Mouse (Mus musculus) liver, embryonic 12.5 days (tissue): ENCODE data around the gene Rad18. TPM values are rescaled to one million over a fixed set of nuclear protein-coding genes. Genes with fewer than 3 reads are reported as not detected.

Source experiments
- ATAC-seq: fragments of 200-750 bp; cut with Nextera tagmentation; 2 replicates; pipeline ENCODE4 v1.8.0; 2017; ENCODE audit warnings: moderate number of reproducible peaks, mild to moderate bottlenecking, moderate library complexity
- H3K27ac ChIP-seq: fragments of 300-500 bp; sonication (generic); 2 replicates; pipeline ENCODE4 v1.5.1; 2016; ENCODE audit warnings: mild to moderate bottlenecking
- H3K27me3 ChIP-seq: fragments of 300-500 bp; sonication (generic); replicated peaks from 2 replicates; pipeline ENCODE4 v1.6.1; 2016; ENCODE audit warnings: mild to moderate bottlenecking, moderate library complexity
- H3K36me3 ChIP-seq: fragments of 300-500 bp; sonication (generic); 2 replicates; pipeline ENCODE4 v1.6.1; 2016; ENCODE audit warnings: mild to moderate bottlenecking, moderate library complexity
- H3K4me1 ChIP-seq: fragments of 300-500 bp; sonication (generic); 2 replicates; pipeline ENCODE4 v1.6.1; 2016
- H3K4me2 ChIP-seq: fragments of 300-500 bp; sonication (generic); 2 replicates; pipeline ENCODE4 v1.6.1; 2016; ENCODE audit warnings: mild to moderate bottlenecking, moderate library complexity
- H3K4me3 ChIP-seq: fragments of 300-500 bp; sonication (generic); 2 replicates; pipeline ENCODE4 v1.5.1; 2016; ENCODE audit warnings: mild to moderate bottlenecking, moderate library complexity
- H3K9ac ChIP-seq: fragments of 300-500 bp; sonication (generic); 2 replicates; pipeline ENCODE4 v1.6.1; 2016; ENCODE audit warnings: mild to moderate bottlenecking, moderate library complexity
- H3K9me3 ChIP-seq: fragments of 300-500 bp; sonication (generic); replicated peaks from 2 replicates; pipeline ENCODE4 v1.6.1; 2016; ENCODE audit warnings: mild to moderate bottlenecking, moderate library complexity
- WGBS: fragments of 180-500 bp; shearing (Covaris S2); methylation state at CpG from one replicate; pipeline ENCODE4 v1.1.7; 2016; ENCODE audit not compliant: insufficient replicate concordance; 5-methylcytosine and 5-hydroxymethylcytosine counted together
- polyA plus RNA-seq: library from polyadenylated mRNA; unstranded; fragments of >200 nt; fragmentation: Nextera tagmentation; extraction: Ambion mirVana; gene quantifications from 2 replicates; pipeline ENCODE4 v1.2.1, GENCODE M21; 2016

The Rad18 gene
- 39.8 and 41.8 TPM in 2 replicates for polyA plus RNA-seq

DNA sequence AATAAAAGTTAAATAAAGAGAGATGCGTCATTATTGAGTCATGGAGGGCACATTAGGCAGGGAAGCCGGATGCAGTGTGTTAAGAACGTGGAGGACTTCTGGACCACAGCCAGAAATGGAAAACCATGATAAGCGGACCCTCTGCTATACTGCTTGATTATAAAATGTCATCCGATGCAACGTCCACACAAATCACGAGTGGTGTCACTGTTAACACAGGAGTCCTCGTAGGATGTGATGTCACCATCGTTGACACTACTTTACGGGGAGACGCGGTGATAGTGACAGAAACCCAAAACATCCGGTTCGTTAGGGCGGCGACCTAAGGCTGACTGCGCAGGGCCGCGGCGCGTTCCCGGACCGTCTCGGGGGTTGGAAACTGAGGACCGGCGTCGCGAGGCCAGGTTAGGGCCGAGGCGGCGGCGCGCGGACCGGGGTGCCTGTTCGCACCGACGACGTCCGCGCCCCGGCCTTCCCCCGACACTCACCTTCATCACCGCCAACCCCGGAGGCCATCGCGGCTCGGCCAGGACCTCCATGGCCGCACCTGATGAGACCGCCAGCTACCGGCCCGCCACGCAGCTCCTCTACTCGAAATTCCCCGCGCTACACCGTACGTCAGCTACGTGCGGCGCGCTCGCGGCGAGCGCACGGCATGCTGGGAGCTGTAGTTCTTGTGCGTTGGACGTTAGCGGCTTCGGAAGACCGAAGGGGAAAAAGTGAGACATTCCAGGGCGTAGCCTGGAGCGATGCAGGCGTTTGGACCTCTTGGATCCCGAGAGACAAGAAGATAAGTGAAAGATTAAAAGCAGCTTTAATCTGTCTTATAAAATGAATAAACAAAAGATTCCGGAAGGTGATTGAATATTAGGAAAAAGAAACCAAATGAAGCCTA is at the start of gene Rad18:
Gene Rad18, minus strand, starts transcription at position 631 of the 895 bp plus-strand sequence.
- no peaks in the 10 kb centered on the region for H3K9me3 ChIP-seq
- H3K9ac ChIP-seq = peak within 1 kb of the TSS; percentile 86
- peak within 1 kb of the TSS; percentile 68 for H3K4me2 ChIP-seq
- H3K36me3 ChIP-seq = peaks cover 22% of the 10 kb centered on the region
- ATAC-seq = peak; percentile 97
- 0 out of 2 replicates have a peak, but pooled peaks cover 8% of the 10 kb centered on the region for H3K27me3 ChIP-seq
- peaks cover 26% of the 10 kb centered on the region for H3K4me1 ChIP-seq
- peak within 1 kb of the TSS; percentile 78 for H3K4me3 ChIP-seq
- H3K27ac ChIP-seq = peak within 1 kb of the TSS; percentile 96
- under 1% methylated on average over 77 of the region's 77 CpGs for WGBS

DNA sequence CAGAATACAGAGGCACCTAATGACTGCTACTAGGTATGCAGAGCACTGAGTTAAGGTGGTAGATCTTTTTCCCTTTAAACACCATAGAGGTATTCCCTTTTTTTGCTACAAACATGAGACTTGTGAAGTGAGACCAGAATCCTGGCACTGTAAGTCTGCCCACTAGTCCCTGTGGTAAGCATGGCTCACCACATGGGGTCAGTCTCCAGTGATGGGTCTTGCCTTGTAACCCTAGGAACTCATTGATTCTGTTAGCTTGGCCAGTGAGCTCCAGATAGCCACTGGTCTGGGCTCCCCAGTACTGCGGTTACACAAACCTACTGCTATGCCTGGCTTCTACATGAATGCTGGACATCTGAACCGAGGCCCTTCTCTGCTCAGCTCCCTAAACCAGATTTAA is 45.8 kb upstream of the Rad18 start:
- no peaks in the 10 kb centered on the region for H3K36me3 ChIP-seq

DNA sequence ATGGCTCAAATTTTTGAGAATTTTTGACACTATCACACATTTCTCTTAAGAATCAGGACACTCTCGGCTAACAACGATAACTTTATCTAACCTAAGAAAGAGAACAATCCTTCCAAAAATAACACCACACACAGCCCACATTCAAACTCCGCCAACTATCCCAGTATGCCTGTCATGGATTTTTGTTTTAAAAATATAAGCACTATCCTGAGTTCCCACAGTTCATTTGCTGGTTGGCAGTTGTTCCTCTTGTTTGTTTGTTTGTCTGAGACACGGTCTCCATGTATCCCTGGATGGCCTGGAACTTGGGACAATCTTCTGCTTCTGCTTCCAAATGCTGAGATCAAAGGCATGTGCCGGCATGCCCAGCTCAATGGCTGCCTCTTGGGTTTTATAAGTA is 45.3 kb upstream of the Rad18 start:
- H3K4me3 ChIP-seq = no peak overlapping the region
- ATAC-seq = no peak
- 75% methylated on average over 5 of the region's 5 CpGs for WGBS

More for the DNA sequence above, 45.8 kb upstream of the Rad18 start:
- no peak overlapping the region for H3K4me3 ChIP-seq
- ATAC-seq = no peak
- H3K9me3 ChIP-seq = no peaks in the 10 kb centered on the region
- H3K27me3 ChIP-seq = no peaks in the 10 kb centered on the region
- no peak overlapping the region for H3K27ac ChIP-seq
- H3K4me2 ChIP-seq = no peak overlapping the region
- WGBS = 69% methylated on average over 2 of the region's 2 CpGs
- no peaks in the 10 kb centered on the region for H3K4me1 ChIP-seq
- H3K9ac ChIP-seq = no peak overlapping the region

DNA sequence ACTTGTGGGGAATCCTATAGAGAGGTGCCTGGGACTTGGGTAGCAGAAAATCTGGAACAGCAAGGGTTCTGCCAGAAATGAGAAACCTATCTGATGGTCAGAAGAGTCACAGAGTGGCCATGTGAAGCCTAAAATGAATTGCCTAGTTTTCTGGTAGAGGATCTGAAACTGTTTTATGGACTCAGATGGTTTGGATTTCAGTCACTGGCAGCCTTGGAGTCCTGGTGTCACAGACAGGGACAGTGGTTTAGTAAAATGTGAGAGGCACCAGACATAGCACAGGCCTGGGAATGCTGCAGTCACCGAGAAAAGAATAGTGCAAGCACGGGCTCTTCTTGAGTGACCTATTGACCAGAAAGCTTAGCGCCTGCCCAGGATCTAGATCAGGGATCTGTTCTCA is 43.1 kb upstream of the Rad18 start:
- Histone ChIP-seq H3K4me2 (no peak overlapping the region), H3K36me3 (no peaks in the 10 kb centered on the region), H3K4me1 (no peaks in the 10 kb centered on the region), H3K27ac (no peak overlapping the region), H3K4me3 (no peak overlapping the region), H3K9me3 (no peaks in the 10 kb centered on the region), H3K9ac (no peak overlapping the region), H3K27me3 (no peaks in the 10 kb centered on the region)
- ATAC-seq = no peak
- WGBS = 71% methylated on average over 3 of the region's 3 CpGs

More for the DNA sequence above, 45.3 kb upstream of the Rad18 start:
- Histone ChIP-seq H3K4me1 (no peaks in the 10 kb centered on the region), H3K9me3 (no peaks in the 10 kb centered on the region), H3K27ac (no peak overlapping the region), H3K27me3 (no peaks in the 10 kb centered on the region), H3K4me2 (no peak overlapping the region), H3K36me3 (no peaks in the 10 kb centered on the region), H3K9ac (no peak overlapping the region)

DNA sequence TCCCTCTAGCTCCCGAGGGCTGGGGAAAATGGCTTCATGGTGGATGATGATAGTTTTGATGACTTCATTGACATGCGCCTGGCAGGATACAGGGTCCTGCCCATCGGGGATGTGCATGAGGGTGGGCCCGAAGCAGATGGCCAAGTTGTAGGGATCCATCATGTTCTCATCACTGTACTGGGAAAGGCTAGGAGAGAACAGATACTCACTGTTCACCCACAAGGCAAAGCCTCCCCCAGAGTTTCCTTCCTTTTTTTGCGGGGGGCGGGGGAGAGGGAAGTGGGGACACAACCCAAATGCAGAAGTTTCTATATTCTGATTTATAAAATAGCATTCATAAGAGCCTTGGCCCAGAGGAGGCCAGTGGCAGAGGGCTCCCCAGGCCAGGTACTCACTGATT is 42.4 kb upstream of the Rad18 start:
- Histone ChIP-seq H3K4me1 (no peaks in the 10 kb centered on the region), H3K27ac (no peak overlapping the region), H3K9ac (no peak overlapping the region), H3K4me2 (no peak overlapping the region), H3K9me3 (no peaks in the 10 kb centered on the region), H3K4me3 (no peak overlapping the region), H3K27me3 (no peaks in the 10 kb centered on the region), H3K36me3 (no peaks in the 10 kb centered on the region)
- ATAC-seq = no peak
- 58% methylated on average over 6 of the region's 6 CpGs for WGBS

DNA sequence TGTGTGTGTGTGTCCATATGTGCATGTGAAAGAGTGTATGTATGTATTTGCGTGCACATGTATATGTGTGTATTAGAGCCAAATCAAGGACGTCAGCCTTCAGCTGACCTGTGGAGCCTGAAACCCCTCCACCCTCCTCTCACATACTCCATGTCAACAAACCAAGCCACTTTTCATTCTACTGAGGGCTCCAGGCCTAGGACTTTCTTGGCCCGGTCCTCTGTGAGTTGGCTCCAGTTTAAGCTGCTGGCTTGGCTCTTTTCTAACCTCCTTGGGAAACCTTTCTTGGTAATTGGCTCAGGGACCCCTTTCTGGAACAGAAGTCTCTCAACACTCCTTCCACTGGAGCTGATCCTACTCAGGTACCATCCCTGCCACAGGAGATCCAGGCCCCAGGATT is 40.0 kb upstream of the Rad18 start:
- ATAC-seq = no peak
- no peak overlapping the region for H3K4me3 ChIP-seq
- H3K9me3 ChIP-seq = no peaks in the 10 kb centered on the region
- no peaks in the 10 kb centered on the region for H3K27me3 ChIP-seq
- H3K4me1 ChIP-seq = no peaks in the 10 kb centered on the region
- no peak overlapping the region for H3K9ac ChIP-seq
- no peak overlapping the region for H3K4me2 ChIP-seq
- WGBS = 75% methylated on average over 3 of the region's 3 CpGs
- no peak overlapping the region for H3K27ac ChIP-seq
- H3K36me3 ChIP-seq = no peaks in the 10 kb centered on the region

DNA sequence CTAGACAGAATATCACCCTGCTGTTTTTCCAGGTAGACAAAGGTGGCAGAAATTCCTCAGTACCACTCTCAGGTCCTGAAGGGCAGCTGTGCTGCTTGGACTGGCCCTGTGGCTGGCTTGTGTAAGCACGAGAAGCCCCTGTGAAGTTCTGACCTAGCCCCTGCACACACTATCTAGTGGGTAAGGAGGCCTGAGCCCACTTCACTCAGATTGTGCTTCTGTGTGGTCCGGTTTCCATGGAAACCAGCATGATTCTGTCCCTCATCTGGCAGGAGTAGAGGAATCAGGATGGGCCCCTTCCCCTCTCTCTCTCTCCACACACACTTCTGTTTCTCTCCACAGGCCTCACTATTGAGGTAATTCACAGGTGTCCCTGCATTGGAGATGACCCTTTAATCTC is 38.6 kb upstream of the Rad18 start:
- WGBS = 73% methylated on average over 2 of the region's 2 CpGs

DNA sequence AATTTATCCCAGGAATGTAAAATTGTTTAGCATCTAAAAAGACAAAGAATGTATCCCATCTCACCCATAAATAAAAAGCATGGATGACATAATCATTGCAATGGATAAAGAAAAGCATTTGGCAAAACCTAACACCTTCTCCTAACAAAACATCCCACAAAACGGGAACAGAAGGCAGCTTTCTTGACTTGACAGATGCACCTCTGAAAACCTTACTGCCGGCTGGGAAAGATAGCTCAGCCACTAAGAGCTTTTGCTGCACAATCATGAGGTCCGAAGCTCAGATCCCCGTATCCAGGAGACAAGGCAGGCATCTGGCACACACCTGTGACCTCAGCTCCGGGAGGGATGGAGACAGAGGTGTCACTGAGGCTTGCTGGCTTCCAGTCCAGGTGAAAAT is 37.5 kb upstream of the Rad18 start:
- 66% methylated on average over 5 of the region's 5 CpGs for WGBS
- Histone ChIP-seq H3K4me3 (no peak overlapping the region), H3K36me3 (no peaks in the 10 kb centered on the region), H3K4me2 (no peak overlapping the region), H3K27me3 (no peaks in the 10 kb centered on the region), H3K9me3 (no peaks in the 10 kb centered on the region), H3K4me1 (no peaks in the 10 kb centered on the region), H3K9ac (no peak overlapping the region), H3K27ac (no peak overlapping the region)
- ATAC-seq = no peak

More for the DNA sequence above, 38.6 kb upstream of the Rad18 start:
- no peaks in the 10 kb centered on the region for H3K27me3 ChIP-seq
- no peak overlapping the region for H3K27ac ChIP-seq
- no peak overlapping the region for H3K4me2 ChIP-seq
- no peaks in the 10 kb centered on the region for H3K36me3 ChIP-seq
- no peak for ATAC-seq
- H3K4me3 ChIP-seq = no peak overlapping the region
- H3K9ac ChIP-seq = no peak overlapping the region
- no peaks in the 10 kb centered on the region for H3K9me3 ChIP-seq
- no peaks in the 10 kb centered on the region for H3K4me1 ChIP-seq

DNA sequence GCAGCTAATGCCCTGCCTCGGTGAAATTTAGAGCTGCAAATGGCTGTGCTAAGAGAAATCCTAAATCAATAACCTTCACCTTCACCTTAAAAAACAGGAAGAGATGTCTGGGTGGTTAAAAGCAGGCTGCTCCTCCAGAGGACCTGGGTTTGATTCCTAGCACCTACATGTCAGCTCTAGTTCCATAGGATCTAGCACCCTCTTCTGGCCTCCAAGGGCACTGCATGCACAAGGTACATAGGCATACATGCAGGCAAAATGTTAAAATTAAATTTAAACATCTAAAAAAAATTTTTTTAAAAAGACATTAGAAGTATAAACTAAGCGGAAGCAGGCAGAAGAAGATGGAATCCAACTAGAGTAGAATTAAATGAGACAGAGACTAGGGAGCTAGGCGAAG is 35.9 kb upstream of the Rad18 start:
- Histone ChIP-seq H3K4me1 (no peaks in the 10 kb centered on the region), H3K9me3 (no peaks in the 10 kb centered on the region), H3K36me3 (no peaks in the 10 kb centered on the region), H3K4me3 (no peak overlapping the region), H3K9ac (no peak overlapping the region), H3K4me2 (no peak overlapping the region), H3K27ac (no peak overlapping the region), H3K27me3 (no peaks in the 10 kb centered on the region)
- WGBS = 89% methylated on average over 3 of the region's 3 CpGs
- ATAC-seq = no peak

DNA sequence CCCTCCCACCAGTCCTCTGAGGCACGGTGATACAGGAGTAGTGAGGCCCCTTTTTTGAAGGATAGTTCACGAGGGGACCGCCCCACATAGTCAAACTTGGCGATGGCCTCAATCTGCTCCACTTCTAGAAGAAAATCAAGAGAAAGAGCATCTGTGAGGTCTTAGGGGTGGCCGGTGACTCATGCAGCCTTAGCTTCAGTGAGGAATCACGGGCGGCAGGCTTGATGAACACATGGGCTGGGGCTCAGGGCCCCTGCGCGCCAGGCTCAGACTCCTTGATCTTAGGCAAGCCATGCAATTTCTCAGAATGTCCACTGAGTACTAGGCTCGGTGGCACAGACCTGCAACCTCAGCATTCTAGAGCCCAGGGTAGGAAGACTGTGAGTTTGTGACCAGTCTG is 34.9 kb upstream of the Rad18 start:
- H3K9ac ChIP-seq = no peak overlapping the region
- H3K27me3 ChIP-seq = no peaks in the 10 kb centered on the region
- H3K4me2 ChIP-seq = no peak overlapping the region
- H3K4me1 ChIP-seq = no peaks in the 10 kb centered on the region
- ATAC-seq = no peak
- H3K4me3 ChIP-seq = no peak overlapping the region
- H3K36me3 ChIP-seq = no peaks in the 10 kb centered on the region
- no peaks in the 10 kb centered on the region for H3K9me3 ChIP-seq
- H3K27ac ChIP-seq = no peak overlapping the region
- 84% methylated on average over 10 of the region's 10 CpGs for WGBS

DNA sequence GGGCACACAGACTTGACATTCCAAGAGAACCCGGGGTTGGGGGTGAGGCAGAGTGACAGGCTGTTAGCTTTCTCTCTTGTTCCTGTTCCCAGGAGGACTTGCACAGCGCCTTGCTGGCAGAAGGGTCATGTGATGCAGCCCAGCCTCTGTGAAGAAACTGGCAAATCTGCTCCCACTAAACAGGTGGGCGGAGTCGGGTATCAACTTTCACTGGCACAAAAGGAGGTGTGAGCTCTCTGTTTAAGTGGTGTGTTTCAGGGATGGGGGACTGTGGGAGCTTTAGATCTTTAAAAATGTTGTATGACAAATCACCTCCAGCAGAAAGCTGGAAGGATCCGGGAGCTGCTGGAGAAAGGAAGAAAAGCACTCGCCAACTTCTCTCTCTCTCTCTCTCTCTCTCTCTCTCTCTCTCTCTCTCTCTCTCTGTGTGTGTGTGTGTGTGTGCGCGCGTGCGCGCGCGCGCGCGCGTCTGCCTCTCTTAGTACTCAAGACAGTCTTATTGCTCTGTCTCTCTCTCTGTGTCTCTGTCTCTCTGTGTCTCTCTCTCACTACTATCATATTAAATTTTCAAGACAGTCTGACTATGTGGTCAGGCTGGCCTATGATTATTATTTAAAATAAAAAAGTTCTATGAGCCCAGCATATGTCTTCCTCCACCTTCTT is 32.4 kb upstream of the Rad18 start:
- no peak overlapping the region for H3K4me3 ChIP-seq
- no peak overlapping the region for H3K27ac ChIP-seq
- no peaks in the 10 kb centered on the region for H3K9me3 ChIP-seq
- H3K36me3 ChIP-seq = no peaks in the 10 kb centered on the region
- 11% methylated on average over 16 of the region's 17 CpGs for whole genome bisulfite sequencing
- no peak for ATAC-seq
- H3K4me2 ChIP-seq = peak overlapping the region; percentile 40
- no peaks in the 10 kb centered on the region for H3K4me1 ChIP-seq
- no peaks in the 10 kb centered on the region for H3K27me3 ChIP-seq
- H3K9ac ChIP-seq = no peak overlapping the region

DNA sequence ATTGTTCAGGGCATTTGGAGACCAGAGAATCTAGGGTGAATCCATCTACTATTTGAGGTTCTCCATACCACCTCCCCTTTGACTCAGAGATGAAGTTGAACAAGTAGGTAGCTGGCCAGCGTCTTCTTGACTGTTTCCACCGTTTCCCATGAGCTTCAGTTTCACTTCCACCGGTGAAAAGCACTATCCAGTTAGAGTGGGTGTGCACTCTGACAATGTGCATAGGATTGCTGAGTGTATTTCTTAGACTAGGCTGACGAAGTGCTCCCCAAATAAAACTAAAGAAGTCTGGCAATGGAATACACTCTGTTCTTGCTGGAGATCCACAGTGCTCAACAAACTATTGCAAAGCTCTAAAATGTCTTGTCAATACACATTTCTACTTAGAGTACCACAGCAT is 29.0 kb upstream of the Rad18 start:
- no peaks in the 10 kb centered on the region for H3K36me3 ChIP-seq
- 70% methylated on average over 4 of the region's 4 CpGs for WGBS
- H3K4me2 ChIP-seq = no peak overlapping the region
- no peak overlapping the region for H3K27ac ChIP-seq
- H3K9me3 ChIP-seq = no peaks in the 10 kb centered on the region
- no peak overlapping the region for H3K4me3 ChIP-seq
- H3K9ac ChIP-seq = no peak overlapping the region
- H3K4me1 ChIP-seq = no peaks in the 10 kb centered on the region
- no peak for ATAC-seq
- H3K27me3 ChIP-seq = no peaks in the 10 kb centered on the region
